Mouse (Mus musculus) kidney, postnatal 25 days (tissue): ENCODE data around the gene Dnajc8.

Experiments
- DNase-seq, 2 experiments: peaks; one replicate each; pipeline ENCODE4 v3.0.0; 2021; ENCODE audit warnings: mixed read lengths in 2 of 2

Dnajc8 gene

GRCm38 (mm10) chr4:132535406-132536121 lies at the start of gene Dnajc8:
Gene Dnajc8, plus strand, starts transcription at chr4:132535550.
- DNase-seq = peak; percentile 97 to 98

GRCm38 (mm10) chr4:132488521-132488920 lies 46.8 kb upstream of the Dnajc8 start:
- no peak for DNase-seq

- DNase-seq = no peak
Observed at GRCm38 (mm10) chr4:132488976-132489375, 46.4 kb upstream of the Dnajc8 start.

DNA sequence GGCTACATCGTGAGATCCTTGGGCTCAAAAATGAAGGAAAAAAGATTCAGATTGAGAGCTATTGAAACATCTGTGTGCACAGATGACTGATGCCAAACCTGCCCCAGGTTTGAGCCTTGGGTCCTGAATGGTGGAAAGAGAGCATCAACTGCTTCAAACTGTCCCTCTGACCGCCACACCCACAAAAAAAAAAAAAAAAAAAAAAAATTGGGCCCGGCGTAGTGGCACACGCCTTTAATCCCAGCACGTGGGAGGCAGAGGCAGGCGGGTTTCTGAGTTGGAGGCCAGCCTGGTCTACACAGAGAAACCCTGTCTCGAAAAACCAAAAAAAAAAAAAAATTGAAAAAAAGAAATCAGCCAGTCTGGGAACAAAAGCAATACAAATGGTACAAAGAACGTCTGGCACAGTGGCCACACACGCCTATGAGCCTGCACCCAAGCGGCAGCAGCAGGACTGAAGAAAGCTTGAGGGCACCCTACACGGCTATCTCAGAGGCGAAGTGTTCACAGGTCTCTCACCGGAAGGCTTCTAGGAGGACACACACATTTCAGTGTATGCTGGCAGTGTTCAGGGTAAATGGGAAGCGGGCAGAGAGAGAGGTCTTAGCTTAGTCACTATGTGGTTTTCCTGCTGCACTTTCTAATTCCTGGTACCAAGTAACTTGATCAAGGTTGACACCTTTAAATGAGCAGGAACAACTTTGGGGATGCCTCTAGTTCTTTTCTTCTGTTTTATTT lies 44.9 kb upstream of the Dnajc8 start:
- no peak for DNase-seq

- DNase-seq = no peak
Observed at GRCm38 (mm10) chr4:132491057-132491456, 44.3 kb upstream of the Dnajc8 start.

DNA sequence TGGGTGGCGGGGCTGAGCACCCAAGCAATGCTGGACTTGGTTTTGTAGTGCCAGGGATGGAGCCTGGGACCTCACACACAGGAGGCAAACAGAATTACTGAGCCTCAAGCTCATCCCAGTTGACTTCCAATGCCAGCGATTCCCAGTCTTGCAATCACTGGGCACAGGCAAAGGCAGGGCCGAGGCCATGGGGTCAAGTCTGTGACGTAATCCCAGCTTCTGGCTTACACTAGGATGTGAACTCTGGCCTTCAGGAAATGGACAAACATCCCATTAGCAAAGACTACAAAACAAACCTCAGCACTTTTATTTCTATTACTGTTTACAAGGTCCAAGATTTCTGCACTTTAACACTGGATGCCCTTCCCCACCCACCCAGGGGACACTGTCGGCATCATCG lies 43.6 kb upstream of the Dnajc8 start:
- peak; percentile 88 to 93 for DNase-seq

- peak; percentile 68 to 73 for DNase-seq
Observed at GRCm38 (mm10) chr4:132492178-132493060, 42.9 kb upstream of the Dnajc8 start.

- no peak for DNase-seq
Observed at GRCm38 (mm10) chr4:132494271-132494918, 41.0 kb upstream of the Dnajc8 start.

DNA sequence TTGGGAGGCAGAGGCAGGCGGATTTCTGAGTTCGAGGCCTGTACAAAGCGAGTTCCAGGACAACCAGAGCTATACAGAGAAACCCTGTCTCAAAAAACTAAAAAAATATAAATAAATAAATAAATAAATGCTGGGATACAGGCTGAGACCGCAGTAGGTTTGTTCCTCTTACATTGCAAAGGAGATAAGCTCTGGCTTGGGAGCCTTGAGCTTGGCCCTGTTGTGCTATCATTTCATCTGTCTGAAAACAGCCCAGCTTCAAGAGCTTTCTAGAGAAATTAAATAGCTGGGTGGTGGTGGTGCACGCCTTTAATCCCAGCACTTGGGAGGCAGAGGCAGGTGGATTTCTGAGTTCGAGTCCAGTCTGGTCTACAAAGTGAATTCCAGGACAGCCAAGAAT lies 33.7 kb upstream of the Dnajc8 start:
- no peak for DNase-seq

DNA sequence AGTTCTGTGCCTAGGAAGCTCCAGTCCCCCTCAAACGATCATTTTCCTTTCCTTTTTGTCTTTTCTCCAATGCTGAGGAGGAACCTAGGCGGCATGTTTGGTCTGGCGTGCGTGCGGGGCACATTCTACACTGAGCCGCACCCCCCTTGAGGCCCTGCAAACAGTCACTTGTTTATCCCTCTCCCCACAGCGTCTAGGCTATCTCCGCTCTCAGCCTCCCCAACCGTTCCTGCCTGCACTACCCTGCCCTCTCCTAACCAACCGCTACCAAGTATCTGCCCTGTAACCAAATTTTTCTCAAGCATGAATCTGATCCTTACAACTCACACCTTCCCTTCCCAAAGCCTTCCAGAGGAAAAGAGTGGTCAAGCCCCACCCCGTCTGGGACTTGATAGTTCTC lies 32.0 kb upstream of the Dnajc8 start:
- DNase-seq = no peak

- DNase-seq = peak in 1 of 2 experiments; percentile 39
Observed at GRCm38 (mm10) chr4:132505034-132505738, 30.2 kb upstream of the Dnajc8 start.

DNA sequence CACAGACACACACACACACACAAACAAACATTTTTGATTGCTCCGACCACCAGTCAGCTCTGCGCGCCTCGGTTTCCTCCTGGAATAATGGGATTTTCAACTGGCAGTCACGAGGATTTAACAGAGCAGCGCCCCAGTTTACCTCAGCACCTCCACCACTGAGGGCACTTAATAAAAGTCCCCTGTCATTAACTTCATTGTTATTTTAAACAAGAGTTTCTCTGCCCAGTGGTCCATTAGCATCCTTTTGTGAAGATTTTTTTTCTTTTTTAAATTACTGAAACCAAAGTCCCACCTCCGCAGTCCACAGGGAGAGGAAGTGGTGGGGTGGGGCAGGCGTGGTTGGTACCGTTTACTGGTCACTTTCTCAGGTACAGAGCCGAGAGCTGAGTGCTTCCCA lies 29.6 kb upstream of the Dnajc8 start:
- no peak for DNase-seq

DNA sequence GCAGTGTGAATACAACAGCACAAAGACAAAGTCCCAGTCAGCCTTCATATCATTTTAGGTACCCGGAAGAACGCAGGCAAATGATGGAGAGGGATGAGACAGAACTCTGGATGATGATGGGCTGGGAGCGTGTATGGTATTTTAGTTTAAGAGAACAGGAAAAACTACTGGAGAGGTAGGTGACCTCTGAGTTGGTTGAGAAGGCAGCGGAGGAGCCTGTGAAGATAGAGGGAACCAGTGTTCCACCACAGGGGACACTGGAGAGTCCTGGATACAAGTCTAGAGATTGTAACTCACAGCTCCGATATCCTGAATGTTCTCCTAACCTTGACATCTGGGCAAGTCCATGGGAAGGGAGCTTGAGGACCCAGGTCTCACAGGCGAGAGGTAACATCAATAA lies 29.1 kb upstream of the Dnajc8 start:
- no peak for DNase-seq

GRCm38 (mm10) chr4:132507210-132507609 lies 28.1 kb upstream of the Dnajc8 start:
- peak in 1 of 2 experiments; percentile 63 for DNase-seq

- peak; percentile 91 to 96 for DNase-seq
Observed at GRCm38 (mm10) chr4:132509621-132510296, 25.6 kb upstream of the Dnajc8 start.

- DNase-seq = peak; percentile 98 to 99
Observed at GRCm38 (mm10) chr4:132510352-132510798, 25.0 kb upstream of the Dnajc8 start, which contains the start of gene Sesn2. Gene Sesn2, minus strand, starts transcription at chr4:132510501.

GRCm38 (mm10) chr4:132512080-132512479 lies 23.3 kb upstream of the Dnajc8 start:
- no peak for DNase-seq

GRCm38 (mm10) chr4:132513395-132514273 lies 21.7 kb upstream of the Dnajc8 start:
- DNase-seq = no peak

- peak; percentile 87 to 89 for DNase-seq
Observed at GRCm38 (mm10) chr4:132514555-132515135, 20.7 kb upstream of the Dnajc8 start.
